ENCODE assay signal across 10 mouse cellular contexts in the genomic region with DNA sequence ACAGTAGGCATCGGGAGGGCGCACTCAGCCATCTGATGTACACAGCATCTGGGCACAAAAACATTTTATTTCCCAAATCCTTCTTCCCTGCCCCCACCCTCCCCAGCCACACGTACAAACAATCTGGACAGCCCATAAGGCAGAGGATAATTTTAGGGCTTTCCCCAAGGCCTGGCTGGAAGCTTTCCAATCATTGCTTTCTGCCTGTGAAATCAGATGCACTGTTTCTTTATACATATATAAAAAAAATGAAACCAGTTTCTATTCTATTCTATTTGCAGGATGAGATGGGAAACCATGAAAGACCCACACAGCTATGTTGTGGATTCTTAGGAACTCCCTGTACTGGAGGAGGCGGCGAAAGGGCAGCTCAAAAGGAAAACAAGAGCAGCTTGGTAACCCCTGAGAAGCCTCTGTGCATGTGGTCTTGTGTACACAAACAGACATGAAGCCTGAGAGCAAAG. TPM values are rescaled to one million over a fixed set of nuclear protein-coding genes. Genes with fewer than 3 reads are reported as not detected.
DNase-seq lines count a peak whose midpoint lies in the region; ATAC-seq and TF ChIP-seq lines count a peak whose summit lies in the region.
"Had no signal": no experiment of that assay in that cellular context is flagged by ENCODE, and none has a peak within 500 bp of the region (broad histone marks: within the 10 kb centered on the region; RNA-seq: fewer than 3 reads in every experiment).

No protein-coding gene starts in this region.

- no peak overlapping the region for H3K4me3 ChIP-seq in lung, embryonic 14.5 days (ENCODE audit: low read depth, low read length)
- H3K4me3 ChIP-seq: limb, embryonic 12.5 days had no signal

- no peak overlapping the region for H3K27ac ChIP-seq in lung, embryonic 14.5 days (ENCODE audit: low read depth)
- H3K27ac ChIP-seq: limb, embryonic 12.5 days had no signal

- peak; percentile 85 for DNase-seq in lung, embryonic 14.5 days
- DNase-seq in lung, postnatal 4 days, result no peak
- DNase-seq in left cerebral cortex, postnatal 25 days (ENCODE audit: low spot score in 2 of 2), result peak; percentile 48 to 87
- DNase-seq in right cerebral cortex, postnatal 36 days (ENCODE audit: low spot score in 2 of 2), result peak; percentile 37 to 48
- DNase-seq in liver, result no peak
- DNase-seq in kidney, postnatal 4 days, result no peak
- DNase-seq in heart, postnatal 25 days (ENCODE audit: low spot score), result no peak

- ATAC-seq in lung, embryonic 14.5 days (ENCODE audit: insufficient read depth), result peak; percentile 52; the same call in 1 of the 2 replicates
- ATAC-seq in frontal cortex, adult (ENCODE audit: low TSS enrichment), result peak; percentile 56

- H3K9ac ChIP-seq in lung, embryonic 14.5 days, result no peak overlapping the region; the same call in 1 of the 2 replicates
- H3K9ac ChIP-seq: limb, embryonic 12.5 days had no signal

- no peaks in the 10 kb centered on the region for H3K27me3 ChIP-seq in lung, embryonic 14.5 days (ENCODE audit: insufficient read depth, low read length)
- H3K27me3 ChIP-seq: limb, embryonic 12.5 days had no signal

- H3K4me2 ChIP-seq in lung, embryonic 14.5 days, result 0 out of 2 replicates have a peak overlapping the region, but pooled peaks have one; percentile 10
- H3K4me2 ChIP-seq: heart, embryonic 11.5 days; limb, embryonic 12.5 days had no signal

- WGBS in lung, embryonic 14.5 days, result 37% methylated on average over 5 of the region's 5 CpGs

- intact Hi-C loops in left cerebral cortex, postnatal 25 days (cut with DNase I), result loop anchor here (1.0 to 10.0 kb wide), 2 partner anchors 331 to 468 kb away; no protein-coding TSS in a partner anchor
- intact Hi-C loops in heart, postnatal 25 days (cut with DNase I), result no loop called here

- H3K9me3 ChIP-seq in lung, embryonic 14.5 days (ENCODE audit: low read depth, low read length), result no peaks in the 10 kb centered on the region
- H3K9me3 ChIP-seq: limb, embryonic 12.5 days had no signal

- H3K4me1 ChIP-seq in lung, embryonic 14.5 days (ENCODE audit: insufficient read depth), result 0 out of 2 replicates have a peak, but pooled peaks cover 6% of the 10 kb centered on the region

- TF ChIP-seq CTCF in lung, embryonic 14.5 days (IDR thresholded peaks at IDR 0.05; ENCODE audit: low read depth), result no peak

- no peaks in the 10 kb centered on the region for H3K36me3 ChIP-seq in lung, embryonic 14.5 days (ENCODE audit: insufficient read depth)
- H3K36me3 ChIP-seq: limb, embryonic 12.5 days had no signal

RNA-seq across cellular contexts. Expression of a gene that starts 13.6 kb away (rescaled TPM):
- polyA plus RNA-seq in lung, embryonic 14.5 days (2014; fragmentation: Nextera tagmentation; extraction: Ambion mirVana), result 15.9 and 17.5 TPM in 2 replicates
- total RNA-seq in left cerebral cortex, postnatal 25 days (2021), result 10 to 100 TPM; 73.1 to 92.6 TPM
- 1 to 10 TPM; 7.4 to 7.7 TPM for total RNA-seq in heart, postnatal 25 days (2021)

Comparison
In these comparisons a context has a peak if more than half of its experiments do, and no peak if none do; other contexts are left out.
1. DNase-seq: peak in lung, embryonic 14.5 days (single experiment), left cerebral cortex, postnatal 25 days (2 of 2) and right cerebral cortex, postnatal 36 days (2 of 2); none in lung, postnatal 4 days (0 of 2), liver (single experiment), kidney, postnatal 4 days (0 of 2) and heart, postnatal 25 days (single experiment).
2. RNA of a gene that starts 13.6 kb away (total RNA-seq): 73.1 to 92.6 TPM in left cerebral cortex, postnatal 25 days; 7.4 to 7.7 TPM in heart, postnatal 25 days; every median in the first group is over 4 times any median in the second.